Mouse (Mus musculus): ENCODE measurements at regions not wholly inside any gene's neighbourhood (a gene's known extent, or its start where the extent isn't known, plus 50 kb on each side); places are given as distances from the start of the nearest gene placed in this dataset.

DNA sequence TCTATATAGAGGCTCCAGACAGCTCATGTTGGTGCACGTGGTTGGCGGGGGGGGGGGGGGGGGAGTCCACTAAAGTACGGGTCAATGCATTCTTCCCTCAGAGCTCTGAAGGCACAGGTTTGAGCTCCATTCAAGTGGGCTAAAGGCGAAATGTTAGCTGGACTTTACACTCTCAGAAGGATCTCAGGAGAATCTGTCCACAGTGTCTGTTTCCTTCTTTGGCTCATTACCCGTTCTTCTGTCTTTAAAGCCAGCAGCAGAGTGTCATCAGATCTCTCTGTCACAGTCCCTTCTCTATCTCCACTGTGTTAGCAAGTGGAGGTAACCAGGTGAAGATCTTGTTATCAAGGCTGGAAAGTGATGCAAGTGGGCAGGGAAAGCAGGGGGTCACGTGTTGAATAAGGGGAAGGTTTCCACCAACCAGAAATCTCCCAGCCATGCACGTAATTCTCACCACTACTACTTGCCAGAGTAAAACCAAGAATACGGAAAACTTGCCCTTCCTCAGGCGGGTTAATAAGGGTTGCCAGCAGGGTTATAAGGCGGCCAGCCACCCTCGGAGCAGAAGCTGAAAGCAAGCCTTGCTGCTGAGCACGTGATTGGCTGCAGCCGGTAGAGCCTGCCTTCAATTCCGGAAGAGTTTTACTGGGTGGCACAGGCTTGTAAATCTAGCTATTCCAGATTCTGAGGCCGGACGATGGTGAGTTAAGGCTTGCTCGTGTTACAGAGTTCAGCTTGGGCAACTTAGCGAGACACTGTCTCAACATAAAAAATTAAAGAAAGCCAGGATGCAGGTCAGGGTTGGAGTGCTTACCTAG, 70.2 kb upstream of the Acpp start:
- TF ChIP-seq CTCF (IDR thresholded peaks at IDR 0.05 in 2 of 3, conservative IDR thresholded peaks at IDR 0.05 in 1 of 3; ENCODE audit: control insufficient read depth in 1 of 3, insufficient read depth in 1 of 3, low read depth in 2 of 3, low read length in 3 of 3, poor library complexity in 1 of 3, severe bottlenecking in 1 of 3), result no peak
- 0 out of 2 replicates have a peak, but pooled peaks have one; percentile 14 for TF ChIP-seq HCFC1 (IDR thresholded peaks at IDR 0.05; ENCODE audit: low read depth, low read length)
- TF ChIP-seq POLR2AphosphoS5 (IDR thresholded peaks at IDR 0.05; ENCODE audit: borderline replicate concordance, low read depth, low read length), result no peak
- TF ChIP-seq POLR2A (IDR thresholded peaks at IDR 0.05; ENCODE audit: control insufficient read depth in 1 of 2, insufficient read depth in 1 of 2, low read depth in 1 of 2, low read length in 2 of 2, poor library complexity in 1 of 2), result peak in 1 of 2 experiments; percentile 46; a peak in 1 of 4 replicates
- TF ChIP-seq EP300 (IDR thresholded peaks at IDR 0.05; ENCODE audit: low read depth in 1 of 2, low read length in 2 of 2), result no peak
- TF ChIP-seq MEF2A (IDR thresholded peaks at IDR 0.05; ENCODE audit: extremely low read depth, insufficient replicate concordance, low read depth, low read length, poor library complexity, severe bottlenecking), result no peak
- no peak for TF ChIP-seq POLR2AphosphoS2 (IDR thresholded peaks at IDR 0.05; ENCODE audit: low read length)
- TF ChIP-seq BHLHE40 (IDR thresholded peaks at IDR 0.05; ENCODE audit: borderline replicate concordance, low read depth, low read length), result no peak; the same call in 1 of the 2 replicates
- TF ChIP-seq E2F4 (IDR thresholded peaks at IDR 0.05; ENCODE audit: borderline replicate concordance, low read depth, low read length), result no peak
- peak; percentile 20; the same call in 1 of the 2 replicates for TF ChIP-seq NELFE (IDR thresholded peaks at IDR 0.05; ENCODE audit: low read depth, low read length)
- peak; percentile 34; the same call in 1 of the 2 replicates for TF ChIP-seq GATA1 (IDR thresholded peaks at IDR 0.05; ENCODE audit: low read depth, low read length)
- no peak for TF ChIP-seq TAL1 (IDR thresholded peaks at IDR 0.05; ENCODE audit: low read length)
- no peak for TF ChIP-seq TCF12 (IDR thresholded peaks at IDR 0.05; ENCODE audit: low read depth, low read length)

Measured in MEL (cell line).